Mouse (Mus musculus): ENCODE results near the gene Hadhb. TPM values are rescaled to one million over a fixed set of nuclear protein-coding genes. Genes with fewer than 3 reads are reported as not detected.

The Hadhb gene
- total RNA-seq, 2 experiments from 2014 or later = 1,750 to 1,828 TPM

DNA sequence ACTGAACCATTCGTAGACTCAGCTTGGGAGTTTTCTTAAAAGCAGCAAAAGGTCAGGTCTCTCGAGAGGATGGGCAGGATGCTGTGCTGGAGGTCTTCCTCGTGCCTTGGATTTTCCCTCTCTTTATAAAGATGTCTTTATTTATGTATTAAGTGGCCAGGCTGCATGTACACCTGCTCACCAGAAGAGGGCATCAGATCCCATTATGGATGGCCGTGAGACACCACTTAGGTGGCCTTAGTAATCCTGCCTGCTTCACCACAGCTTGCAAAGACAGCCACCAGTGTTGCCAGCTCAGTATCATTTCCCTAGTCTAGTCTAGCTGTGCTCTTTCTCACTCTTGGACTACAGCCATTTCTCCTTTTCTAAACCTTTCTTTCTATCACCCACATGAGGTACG lies 29.5 kb upstream of the Hadhb start:
- intact Hi-C loops (cut with DNase I) = loop anchor here (5.0 kb wide), 1 partner anchor 67 kb away; no protein-coding TSS in a partner anchor
- peak in 1 of 2 experiments; percentile 53 for DNase-seq

DNA sequence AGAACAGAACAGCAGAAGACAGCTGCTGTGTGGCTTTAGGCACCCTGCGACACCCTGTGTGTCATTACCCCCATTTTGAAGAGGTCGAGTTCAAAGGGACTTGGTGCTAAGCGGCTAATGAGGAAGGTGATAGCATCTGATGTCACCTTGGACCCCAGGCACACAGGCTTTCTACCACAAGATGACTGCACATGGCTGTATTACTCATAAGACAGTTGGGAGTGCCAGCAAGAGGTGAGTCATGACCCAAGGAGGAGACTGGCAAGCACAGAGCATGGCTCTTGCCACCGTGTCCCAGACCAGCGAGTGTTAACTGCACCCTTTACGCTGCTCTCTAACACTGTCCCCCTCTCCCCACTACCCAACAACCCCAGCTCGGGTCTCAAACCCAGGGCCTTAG lies 28.3 kb upstream of the Hadhb start:
- DNase-seq = no peak
- intact Hi-C loops (cut with DNase I) = loop anchor here (5.0 kb wide), 1 partner anchor 66 kb away; no protein-coding TSS in a partner anchor

DNA sequence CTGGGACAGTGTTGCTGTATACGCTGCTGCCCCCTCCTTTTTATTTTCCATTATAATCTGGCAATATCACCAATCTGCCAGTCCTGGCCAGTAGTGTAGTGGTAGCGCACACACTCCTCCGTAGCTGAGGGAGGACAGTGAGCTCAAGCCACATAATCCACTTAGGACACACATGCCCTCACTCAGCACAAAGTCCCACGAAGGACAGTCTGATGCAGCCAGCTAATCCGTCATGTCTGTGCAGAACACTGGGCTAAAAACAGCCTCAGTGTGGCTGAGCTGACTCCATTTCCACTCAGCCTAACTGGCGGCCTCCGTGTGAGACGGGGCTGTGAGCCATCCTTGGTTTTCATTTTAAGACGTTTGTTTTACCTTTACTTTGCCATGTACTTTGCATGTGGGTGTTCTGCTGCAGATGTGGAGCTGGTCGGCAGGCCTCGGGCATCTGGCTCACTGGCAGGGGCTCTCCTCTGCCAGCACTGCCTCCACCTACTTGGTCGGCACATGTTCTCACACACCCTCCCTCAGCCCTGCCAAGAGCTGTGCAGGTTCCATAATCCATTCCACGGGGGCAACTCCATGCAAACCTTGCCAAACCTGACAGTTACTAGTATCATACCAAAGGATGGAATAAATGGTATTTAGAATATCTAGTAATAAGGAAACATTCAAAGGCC lies 27.0 kb upstream of the Hadhb start:
- intact Hi-C loops (cut with DNase I) = loop anchor here (5.0 kb wide), 1 partner anchor 64 kb away; no protein-coding TSS in a partner anchor
- DNase-seq = no peak

DNA sequence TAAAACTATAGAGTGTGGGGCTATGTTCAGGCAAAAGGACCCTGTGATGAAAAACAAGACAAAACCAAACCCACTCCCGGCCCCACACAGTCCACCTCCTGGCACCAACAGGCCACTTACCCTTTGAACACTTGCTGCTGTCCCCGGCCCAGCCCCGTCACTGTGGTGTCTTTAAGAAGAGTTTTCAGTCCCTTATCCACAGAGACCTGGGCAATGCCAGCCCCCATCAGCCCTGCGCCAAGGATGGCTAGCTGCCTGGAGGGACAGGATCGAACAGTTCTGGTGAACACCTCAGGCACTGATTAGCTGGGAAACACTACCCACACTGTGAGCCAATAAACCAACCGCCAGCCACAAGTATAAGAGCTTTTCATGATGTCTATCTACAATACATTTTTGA lies 26.4 kb upstream of the Hadhb start:
- no peak for DNase-seq
- intact Hi-C loops (cut with DNase I) = loop anchor here (5.0 kb wide), 1 partner anchor 64 kb away; no protein-coding TSS in a partner anchor

DNA sequence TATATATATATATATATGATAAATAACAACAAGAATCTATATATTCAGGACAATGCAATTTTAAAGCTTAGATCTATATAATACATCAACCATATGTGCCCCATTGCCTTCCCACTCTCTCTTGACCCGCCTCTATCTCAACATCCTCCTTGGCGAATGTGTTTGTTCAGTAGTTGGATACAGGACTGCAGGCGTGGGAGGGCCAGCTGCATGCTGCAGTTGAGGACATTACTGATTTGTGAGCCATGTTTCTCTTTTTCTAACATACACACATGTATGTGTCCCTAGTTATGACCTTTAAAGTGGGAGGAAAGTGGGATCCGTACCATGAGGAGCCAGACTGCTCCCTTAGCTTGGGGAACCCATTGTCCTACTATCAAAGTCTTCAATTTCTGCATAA lies 23.8 kb upstream of the Hadhb start:
- intact Hi-C loops (cut with DNase I) = no loop called here
- no peak for DNase-seq

DNA sequence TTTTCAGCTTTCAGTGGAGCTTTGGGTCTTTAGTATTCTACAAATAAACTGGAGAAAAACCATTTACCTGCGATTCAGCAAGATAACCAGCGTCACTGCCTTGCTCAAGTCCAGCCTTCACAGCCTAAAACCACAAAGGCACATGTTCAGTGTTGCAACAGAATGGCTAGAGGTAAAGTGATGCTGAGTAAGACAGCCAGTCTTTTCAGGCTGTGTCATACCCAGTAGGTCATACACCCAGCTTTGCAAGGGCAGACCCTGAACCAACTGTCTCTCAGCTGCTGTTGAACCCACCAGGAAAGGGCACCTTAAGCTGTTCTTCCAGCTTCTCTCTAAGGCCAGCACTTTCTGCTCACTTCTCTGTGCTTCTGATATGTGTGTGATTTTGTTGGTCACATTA lies 22.9 kb upstream of the Hadhb start:
- intact Hi-C loops (cut with DNase I) = no loop called here

DNA sequence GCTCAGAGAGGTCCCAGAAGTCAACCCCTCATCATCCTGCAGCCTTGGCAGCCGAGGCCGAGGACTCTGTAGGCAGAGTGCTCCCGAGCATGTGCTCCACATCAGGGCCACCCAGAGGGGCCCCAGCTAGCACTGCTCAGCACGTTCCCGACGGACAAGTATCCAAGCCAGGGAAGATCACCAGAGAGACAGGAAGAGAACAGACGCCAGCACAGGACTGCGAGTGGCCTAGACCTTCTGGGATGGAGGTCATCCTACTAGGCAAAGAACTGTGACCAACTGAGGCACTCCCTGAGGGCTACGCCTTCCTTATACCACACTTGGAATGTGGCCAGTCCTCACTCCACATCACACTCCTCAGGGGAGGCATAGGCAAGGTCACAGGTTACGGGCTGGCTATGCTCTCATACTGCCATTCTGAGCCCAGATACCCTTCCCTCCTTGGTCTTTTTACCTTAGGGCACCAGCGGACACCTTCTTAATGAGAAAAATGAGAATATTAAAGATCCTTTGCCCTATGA lies 19.3 kb upstream of the Hadhb start:
- no peak for DNase-seq
- intact Hi-C loops (cut with DNase I) = no loop called here

More for the DNA sequence above, 22.9 kb upstream of the Hadhb start:
- no peak for DNase-seq

DNA sequence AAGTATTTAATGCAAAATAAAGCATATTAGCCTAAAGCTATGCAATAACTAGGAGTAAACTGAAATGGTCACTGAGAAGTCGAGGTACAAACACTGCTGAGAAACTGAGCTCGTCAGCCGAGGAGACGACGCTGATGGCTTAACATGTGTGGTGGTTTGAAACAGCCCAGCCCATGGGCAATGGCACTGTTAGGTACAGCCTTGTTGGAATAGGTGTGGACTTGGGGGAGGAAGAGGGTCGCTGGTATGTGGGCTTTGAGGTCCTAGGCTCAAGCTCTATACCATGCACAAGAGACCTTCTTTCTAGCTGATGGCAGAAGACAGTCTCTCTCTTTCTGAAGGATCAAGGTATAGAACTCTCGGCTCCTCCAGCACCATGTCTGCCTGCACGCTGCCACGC lies 17.8 kb upstream of the Hadhb start:
- no peak for DNase-seq
- intact Hi-C loops (cut with DNase I) = no loop called here

DNA sequence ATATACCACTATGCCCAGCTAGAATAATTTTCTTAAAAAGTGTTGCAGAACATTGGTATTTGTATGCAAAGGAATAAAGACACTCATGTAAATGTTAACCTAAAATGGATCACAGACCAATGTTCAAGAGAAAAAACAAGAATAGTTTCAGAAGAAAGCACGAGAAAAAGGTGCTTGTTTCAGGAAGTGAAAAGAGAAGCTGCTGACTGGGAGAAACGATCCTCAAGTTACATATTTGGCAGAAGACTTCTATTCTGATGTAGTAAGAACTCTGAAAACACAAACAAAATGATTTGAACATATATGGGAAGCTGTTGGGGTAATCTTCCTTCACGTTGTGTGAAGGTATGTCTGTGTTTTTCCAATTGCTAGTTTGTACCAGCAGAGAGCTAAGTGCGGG lies 16.9 kb upstream of the Hadhb start:
- no peak for DNase-seq
- intact Hi-C loops (cut with DNase I) = no loop called here

DNA sequence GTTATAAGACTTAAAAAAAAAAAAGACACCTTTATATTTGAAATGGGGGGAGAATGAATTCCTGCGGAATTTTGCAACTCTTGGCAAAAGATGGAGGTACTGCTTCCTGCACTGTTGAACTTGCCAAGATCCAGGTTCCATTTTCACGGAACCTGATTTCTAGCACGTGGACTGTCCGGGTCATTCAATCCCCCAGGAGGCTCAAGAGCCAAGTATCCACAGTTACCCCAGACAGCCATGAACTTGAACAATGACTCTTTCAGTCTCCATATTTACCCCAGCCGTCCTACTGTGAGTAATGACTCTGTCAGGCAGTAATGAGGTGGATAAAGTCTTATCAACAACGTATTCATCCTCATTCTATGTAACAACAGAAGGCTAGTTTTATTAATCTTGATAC lies 8.5 kb upstream of the Hadhb start:
- no peak for DNase-seq
- intact Hi-C loops (cut with DNase I) = no loop called here

DNA sequence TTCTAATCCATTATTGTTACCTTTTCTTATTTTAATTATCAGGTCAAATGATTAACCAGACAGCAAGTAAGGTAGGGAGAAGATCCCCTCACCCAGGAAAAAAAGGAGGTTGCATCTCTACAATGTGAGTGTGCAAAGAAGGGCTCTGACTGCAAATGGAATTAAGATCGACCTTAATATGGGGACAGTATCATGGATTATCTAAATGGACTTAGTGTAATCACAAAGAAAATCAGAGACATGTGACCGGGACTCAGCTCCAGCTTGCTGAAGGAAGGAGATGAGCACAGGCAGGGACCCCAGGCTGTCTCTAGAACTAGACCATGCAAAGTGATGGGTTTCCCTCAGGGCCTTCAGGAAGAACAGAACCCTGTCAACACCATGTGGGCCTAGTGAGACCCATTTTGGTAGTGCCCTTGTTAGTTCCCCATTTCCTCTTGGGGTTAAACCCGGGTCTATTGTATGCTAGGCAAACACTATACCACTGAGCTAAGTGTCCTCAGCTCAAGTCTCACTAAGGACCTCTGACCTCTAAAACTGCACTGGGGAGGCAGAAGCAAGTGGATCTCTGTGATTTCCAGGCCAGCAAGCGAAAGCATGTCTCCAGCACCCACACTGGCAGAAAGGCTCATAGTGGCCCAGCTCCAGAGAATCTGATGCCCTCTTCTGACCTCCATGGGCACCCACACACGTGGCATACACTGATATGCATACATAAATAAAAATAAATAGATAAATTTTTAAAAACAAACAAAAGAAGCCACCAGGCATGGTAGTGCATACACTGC lies 6.7 kb upstream of the Hadhb start:
- no peak for DNase-seq

DNA sequence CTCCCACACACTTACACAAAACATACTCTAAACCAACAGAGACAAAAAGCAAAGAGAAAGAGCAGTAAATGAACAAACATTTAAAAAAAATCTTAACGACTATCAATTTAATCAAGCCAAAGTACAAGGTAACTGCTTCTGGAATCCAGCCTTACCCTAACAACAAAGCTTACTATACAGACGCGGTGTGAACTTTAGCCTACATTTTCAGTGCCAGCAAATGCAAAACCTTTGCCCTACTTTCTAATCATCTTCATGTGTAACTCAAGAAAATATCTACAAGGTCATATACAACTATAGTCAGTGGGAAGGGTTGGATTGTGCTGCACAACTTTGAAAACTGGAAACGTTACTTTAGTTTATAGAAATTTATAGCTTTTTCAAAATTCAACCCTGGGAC lies 3.0 kb upstream of the Hadhb start:
- DNase-seq = peak in 1 of 2 experiments; percentile 56
- intact Hi-C loops (cut with DNase I) = no loop called here

More for the DNA sequence above, 6.7 kb upstream of the Hadhb start:
- intact Hi-C loops (cut with DNase I) = no loop called here

DNA sequence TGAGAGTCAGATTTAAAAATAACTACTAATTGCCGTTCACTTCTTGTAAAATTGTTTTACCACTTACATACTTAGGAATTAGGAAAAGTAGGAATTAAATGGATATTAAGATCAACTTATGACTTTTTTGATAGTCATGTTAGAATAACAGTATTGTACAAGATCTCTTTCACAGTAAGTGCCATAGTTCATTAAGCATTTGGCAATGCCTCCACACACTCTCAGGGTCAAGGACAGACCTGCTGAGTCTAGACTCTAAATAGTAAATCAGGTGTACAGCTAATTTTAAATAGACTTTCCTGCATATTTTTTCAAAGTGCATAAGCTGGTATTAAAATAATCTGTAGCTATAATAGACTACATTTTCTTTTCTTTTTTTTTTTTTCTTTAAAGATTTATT lies 2.6 kb upstream of the Hadhb start:
- intact Hi-C loops (cut with DNase I) = no loop called here
- no peak for DNase-seq

DNA sequence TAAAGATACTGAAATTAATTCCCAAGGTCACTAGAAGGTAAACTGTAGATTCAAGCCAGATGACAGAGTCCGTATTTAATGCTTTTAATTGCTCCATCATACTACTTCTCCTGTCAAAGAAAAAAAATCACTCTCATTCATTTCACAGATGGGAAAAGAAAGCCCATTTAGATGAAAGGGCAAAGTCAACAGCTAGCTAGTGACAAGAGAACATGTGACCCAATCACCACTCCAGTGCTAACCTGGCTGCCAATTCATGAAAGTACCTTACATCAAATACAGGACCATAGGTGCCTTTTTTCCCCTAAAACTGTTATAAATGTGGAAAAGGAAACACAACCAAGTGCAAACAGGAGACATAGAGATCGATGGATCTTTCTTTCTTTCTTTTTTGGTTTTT lies 1.8 kb upstream of the Hadhb start:
- DNase-seq = no peak
- intact Hi-C loops (cut with DNase I) = no loop called here

DNA sequence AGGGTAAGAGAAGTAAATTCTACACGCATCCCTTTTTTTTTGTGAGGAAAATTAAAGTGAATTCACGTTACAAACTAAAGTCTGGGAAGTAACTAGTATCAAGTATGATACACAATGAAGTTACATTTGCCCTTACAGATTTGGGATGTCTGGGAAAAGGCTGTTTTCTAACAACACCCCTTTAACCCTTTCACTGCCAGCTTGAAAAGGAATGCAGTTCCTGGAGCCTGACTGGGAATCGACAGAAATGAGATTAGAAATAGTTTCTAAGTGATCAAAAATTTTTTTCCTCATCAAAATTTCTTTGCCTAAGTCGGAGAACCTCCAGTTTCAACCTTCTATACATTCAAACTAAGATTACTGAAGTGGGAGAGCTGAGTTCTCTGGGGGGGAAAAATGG lies 1.0 kb upstream of the Hadhb start:
- intact Hi-C loops (cut with DNase I) = no loop called here
- DNase-seq = peak in 1 of 2 experiments; percentile 38

DNA sequence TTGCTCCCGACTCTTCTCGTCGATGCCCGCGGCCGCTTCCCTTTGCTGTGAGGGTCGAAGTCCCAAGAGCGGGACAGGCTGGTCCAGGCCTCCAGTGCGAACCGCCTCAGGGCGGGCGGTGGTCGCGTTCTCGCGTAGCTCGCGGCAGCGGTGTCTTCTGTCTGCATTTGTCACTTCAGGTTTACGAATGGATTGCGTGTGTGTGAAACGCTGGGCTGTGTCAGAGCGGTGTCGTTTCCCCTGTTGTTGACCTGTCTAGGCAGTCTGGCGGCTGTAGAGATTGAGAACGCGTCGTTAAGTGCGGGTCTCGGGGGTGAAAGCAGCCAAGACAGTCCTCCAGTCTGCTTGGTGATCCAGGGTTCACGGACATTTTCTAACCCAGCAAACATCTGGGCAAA lies 346 bp downstream of the Hadhb start:
- intact Hi-C loops (cut with DNase I) = no loop called here
- DNase-seq = no peak

DNA sequence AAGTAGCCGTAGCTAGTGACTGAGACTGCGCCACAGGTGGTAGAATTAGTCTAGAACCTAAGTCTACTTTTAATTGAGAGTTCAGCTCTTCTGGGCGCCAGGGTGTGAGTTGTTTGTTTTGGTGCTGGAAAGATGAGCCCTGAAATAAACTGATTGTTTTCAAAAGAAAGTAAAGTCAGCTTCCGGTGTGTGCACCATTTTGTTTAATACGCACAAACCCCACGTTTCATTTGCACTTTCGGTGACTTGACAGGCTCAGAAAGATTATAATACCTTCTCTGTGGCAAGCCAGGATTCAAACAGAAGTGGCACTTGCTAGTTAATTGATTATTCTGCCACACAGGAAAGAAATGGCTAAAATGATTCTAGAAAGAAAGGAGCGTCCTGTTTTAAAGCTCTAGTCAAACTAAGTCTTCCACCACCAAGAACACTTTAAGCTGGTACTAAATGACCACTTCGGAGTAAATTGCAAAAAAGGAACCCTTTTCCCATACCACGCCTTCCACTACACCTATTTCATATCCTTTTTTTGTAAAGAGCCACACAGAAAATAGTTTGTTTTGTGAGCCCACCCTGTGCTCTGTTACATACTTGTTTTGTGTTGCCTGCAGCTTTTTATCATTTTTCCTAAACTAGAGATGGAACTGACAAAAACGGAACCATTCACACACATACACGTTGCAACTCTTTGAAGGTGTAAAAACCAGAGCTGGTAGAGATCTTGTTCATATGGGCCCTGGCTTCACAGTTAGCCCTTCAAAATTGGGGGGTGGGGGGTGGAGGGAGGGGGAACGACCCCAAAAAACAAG lies 977 bp downstream of the Hadhb start:
- DNase-seq = no peak
- intact Hi-C loops (cut with DNase I) = no loop called here

DNA sequence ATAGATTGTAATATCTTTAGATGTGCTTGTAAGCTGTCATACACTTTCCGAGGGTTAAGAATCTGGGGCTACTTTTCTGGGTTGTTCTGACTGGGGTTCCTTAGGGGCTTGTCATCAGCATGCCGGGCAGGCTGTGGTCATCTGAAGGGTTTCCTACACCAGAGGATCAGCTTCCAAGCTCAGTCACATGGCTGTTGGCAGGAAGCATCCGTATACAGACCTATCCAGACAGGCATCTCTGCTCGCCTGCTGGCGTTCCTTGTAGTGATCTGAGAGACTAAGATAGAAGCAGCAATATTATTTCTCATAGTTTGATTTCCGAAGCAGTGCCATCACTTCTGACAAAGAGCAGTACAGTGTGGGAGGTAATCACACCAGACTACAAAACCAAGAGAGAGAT lies 4.6 kb downstream of the Hadhb start:
- intact Hi-C loops (cut with DNase I) = no loop called here
- peak; percentile 15 to 38 for DNase-seq

DNA sequence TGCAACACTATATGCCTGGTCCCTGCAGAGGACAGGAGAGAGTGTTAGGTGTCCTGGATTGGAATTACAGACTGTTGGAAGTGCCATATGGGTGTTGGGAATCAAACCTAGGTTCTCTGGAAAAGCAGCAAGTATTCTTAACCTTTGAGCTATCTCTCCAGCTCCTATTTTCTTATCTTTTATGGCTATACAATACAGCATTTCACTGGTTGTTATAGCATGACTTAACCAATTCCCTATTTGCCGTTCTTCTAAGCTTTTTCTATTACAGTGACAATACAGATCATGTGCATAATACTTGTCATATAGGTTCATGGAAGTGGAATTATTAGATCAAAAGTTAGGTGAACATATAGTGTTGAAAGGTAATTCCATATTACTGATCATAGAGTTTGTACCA lies 6.8 kb downstream of the Hadhb start:
- intact Hi-C loops (cut with DNase I) = no loop called here

DNA sequence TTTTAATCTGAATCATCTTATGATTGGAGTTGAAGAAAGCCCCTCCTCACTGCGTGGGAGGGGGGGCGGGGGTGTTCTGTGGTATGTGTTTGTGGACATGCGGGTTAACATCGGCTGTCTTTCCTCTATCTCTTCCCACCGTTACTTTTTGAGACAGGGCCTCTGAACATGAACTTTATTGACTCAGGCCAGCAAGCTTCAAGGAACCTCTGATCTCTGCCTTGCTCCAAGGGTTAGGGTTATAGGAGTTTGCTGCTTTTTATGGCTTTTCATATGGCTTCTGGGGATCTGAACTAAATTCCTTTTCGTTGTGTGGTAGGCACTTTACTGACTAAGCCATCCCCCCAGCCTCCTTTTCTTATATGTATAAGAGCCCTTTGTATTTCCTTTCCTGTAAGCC lies 7.3 kb downstream of the Hadhb start:
- intact Hi-C loops (cut with DNase I) = no loop called here
- no peak for DNase-seq

More for the DNA sequence above, 6.8 kb downstream of the Hadhb start:
- no peak for DNase-seq

Measured in heart, postnatal 14 days (tissue).